Mouse (Mus musculus) CD8-positive naive resting alpha-beta T cell, adult 2 months (primary cell): ENCODE measurements around the gene Smco4.

Experiments
- DNase-seq, 2 experiments: peaks; one replicate each; pipeline ENCODE4 v3.0.0; 2022; ENCODE audit warnings: low read depth in 2 of 2, low spot score in 2 of 2

Smco4 gene

GRCm38 (mm10) chr9:15506863-15507262 is 13.6 kb downstream of the Smco4 start:
- no peak for DNase-seq

GRCm38 (mm10) chr9:15507431-15507875 is 14.2 kb downstream of the Smco4 start:
- no peak for DNase-seq

DNA sequence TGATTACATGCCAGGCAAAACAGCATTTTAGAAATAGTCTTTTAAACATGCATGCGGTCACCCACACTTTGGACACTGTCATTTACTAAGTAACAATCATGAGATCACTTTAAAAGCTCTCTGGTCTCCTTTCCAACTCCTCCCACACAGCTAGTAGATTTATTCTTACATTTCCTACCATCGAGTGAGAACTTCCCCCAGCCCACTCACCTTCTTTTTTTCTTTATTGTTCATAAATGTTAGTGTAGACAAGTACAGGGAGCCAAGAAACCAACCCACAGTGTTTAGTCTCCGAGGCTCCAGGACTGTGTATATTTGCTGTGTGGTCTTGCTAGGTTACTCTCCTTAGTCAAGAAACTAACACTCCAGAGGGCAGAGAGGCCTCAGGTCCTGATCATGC is 16.1 kb downstream of the Smco4 start:
- no peak for DNase-seq

DNA sequence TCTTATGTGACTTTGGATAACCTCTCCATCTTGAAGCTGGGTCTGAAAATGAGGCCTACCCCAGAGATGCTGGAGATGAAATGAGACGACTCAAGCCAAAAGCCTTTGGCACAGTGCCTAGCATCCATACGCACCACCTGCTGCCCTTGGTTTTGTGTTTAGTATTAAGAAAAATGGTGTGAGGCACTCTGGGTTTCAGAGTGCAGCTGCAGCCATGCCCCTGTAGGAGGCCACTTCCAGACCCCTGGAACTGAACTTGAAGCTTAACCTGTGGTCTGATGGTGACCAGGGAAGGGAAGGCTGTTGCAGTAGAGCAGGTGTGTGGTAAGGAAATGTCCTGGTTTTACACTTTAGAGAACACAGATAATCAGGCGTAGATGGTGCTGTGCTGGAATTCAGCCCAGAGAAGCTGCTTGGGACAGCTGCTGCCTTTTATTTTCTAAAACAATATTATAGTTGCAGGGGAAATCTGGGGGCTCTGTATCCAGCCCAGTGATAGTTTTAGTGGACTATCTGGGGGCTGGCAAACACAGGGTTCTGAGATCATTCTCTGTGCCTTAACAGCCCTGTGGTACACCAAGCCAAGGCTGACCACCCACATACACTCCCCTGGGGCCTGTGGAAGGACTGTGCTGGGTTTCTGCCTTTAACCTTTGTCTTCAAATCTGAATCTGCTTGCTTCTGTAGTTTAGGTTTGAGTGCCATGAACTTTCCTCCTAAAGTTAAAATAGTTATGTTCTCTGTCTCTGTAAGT is 17.5 kb downstream of the Smco4 start:
- DNase-seq: no peak

DNA sequence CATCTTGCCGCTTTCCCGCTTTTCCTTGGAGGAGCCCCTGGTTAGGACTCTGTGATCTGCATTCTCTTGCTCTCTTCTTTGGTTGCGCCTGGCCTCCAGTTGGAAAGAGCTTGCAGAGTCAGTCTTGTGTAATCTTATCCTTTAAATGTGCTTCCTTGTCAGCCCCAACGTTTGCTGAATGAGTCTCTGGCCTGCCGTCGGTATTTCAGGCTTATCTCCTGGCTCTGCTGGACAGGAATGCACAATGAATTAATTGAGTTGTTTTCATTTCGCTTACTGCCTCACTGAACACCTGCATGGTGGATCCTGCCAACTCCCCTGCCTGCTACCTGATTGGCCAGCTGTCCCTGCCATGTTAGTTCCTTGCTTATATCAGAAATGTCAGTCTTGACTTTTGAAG is 19.7 kb downstream of the Smco4 start:
- no peak for DNase-seq

GRCm38 (mm10) chr9:15516007-15516406 is 22.8 kb downstream of the Smco4 start:
- no peak for DNase-seq

- no peak for DNase-seq
Observed at GRCm38 (mm10) chr9:15517979-15518378, 24.7 kb downstream of the Smco4 start.

GRCm38 (mm10) chr9:15522348-15522747 is 29.1 kb downstream of the Smco4 start:
- DNase-seq: no peak

DNA sequence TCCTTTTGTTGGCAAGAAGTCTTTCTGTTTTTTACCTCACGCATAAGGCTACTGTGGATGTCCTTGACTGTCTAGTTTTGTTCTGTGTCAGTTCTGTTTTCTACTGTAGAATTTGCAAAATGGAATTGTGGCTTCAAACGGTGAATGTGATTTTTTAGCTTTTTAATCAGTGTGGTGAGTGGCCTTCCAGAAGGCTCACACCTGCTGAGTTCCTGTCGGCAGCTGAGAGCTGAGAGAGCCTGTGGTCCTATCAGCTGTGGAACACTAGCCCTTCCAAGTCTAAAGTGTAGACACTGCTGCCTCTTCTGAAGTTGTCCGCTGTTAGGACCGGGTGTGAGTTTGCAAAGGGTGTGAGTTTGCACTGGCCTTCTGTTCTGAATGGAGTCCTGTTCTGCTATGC is 29.7 kb downstream of the Smco4 start:
- no peak for DNase-seq

DNA sequence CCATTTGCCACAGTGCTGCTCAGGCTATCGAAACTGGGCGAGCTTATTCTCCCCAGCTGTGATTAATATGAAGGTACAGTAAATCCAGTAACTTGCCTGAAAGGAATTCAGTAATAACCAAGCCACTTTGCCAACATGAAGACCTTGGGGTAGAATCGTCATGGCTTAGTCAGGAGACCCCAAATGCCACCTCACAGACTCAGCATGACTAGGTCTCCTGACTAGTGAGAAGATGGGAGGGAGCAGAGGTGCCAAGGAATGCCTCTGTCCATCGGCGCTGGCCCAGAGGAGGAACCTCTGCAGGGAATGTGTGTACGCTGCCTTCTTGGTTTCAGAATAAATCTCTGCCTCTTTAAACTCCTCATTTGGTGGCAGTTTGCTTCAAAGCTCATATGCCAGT is 30.4 kb downstream of the Smco4 start:
- DNase-seq: no peak

- DNase-seq: no peak
Observed at GRCm38 (mm10) chr9:15525246-15525645, 32.0 kb downstream of the Smco4 start.

DNA sequence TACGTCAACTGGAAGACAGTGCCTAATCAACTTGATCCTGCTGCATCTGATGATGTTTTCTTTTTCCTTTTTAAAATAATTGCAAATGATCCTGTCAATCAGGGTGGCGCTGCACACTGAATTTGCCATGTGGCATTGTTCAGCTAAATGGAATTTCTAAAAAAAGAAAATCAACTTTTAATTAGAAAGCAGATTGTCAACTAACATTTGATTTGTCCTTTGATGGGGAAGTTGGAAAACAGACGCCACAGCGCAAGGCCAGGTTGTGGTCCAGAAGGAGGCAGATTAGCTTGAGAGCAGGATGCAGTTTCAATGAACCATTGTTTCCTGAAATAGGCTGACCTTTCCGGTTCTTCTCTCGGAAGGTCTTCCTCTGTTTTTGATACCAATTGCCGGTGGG is 33.3 kb downstream of the Smco4 start:
- no peak for DNase-seq

DNA sequence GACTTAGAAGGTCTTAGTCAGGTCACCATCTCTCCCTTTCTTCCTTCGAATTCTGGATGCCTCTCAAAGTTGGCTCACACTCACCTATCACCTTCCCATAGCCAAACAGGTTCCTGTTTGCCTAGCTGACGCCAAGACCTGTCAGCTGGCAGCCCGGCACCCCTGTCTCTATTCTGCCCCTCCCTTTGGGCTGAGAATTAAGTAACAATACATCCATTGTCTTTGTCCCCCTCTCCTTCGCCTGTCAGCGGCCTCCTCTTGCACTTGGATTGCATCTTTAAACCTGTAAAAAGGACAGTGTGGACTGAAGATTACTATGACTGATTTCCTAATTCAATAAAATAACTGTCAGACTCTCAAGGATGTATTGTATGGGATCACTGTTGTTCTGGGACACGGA is 34.6 kb downstream of the Smco4 start:
- no peak for DNase-seq

GRCm38 (mm10) chr9:15528368-15528767 is 35.1 kb downstream of the Smco4 start:
- DNase-seq: no peak

- DNase-seq: no peak
Observed at GRCm38 (mm10) chr9:15529275-15529964, 36.2 kb downstream of the Smco4 start.

DNA sequence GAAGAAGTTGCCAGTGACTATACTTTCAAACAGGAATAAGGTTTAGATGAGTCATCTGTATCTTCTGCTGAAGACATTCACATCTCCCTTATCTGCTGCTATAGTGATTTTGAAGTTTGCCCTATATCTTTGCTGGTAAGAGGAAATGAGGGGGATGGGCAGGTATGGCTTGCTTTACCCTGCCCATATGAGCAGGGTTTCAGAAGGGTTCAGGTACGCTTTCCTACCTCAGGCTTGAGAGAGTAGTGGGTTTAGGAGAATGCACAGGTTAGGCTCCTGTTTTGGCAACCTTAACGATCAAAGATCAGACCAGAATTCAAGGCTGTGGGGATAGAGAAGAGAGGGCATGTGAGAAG is 36.7 kb downstream of the Smco4 start:
- no peak for DNase-seq

- no peak for DNase-seq
Observed at GRCm38 (mm10) chr9:15531204-15531603, 38.0 kb downstream of the Smco4 start.

DNA sequence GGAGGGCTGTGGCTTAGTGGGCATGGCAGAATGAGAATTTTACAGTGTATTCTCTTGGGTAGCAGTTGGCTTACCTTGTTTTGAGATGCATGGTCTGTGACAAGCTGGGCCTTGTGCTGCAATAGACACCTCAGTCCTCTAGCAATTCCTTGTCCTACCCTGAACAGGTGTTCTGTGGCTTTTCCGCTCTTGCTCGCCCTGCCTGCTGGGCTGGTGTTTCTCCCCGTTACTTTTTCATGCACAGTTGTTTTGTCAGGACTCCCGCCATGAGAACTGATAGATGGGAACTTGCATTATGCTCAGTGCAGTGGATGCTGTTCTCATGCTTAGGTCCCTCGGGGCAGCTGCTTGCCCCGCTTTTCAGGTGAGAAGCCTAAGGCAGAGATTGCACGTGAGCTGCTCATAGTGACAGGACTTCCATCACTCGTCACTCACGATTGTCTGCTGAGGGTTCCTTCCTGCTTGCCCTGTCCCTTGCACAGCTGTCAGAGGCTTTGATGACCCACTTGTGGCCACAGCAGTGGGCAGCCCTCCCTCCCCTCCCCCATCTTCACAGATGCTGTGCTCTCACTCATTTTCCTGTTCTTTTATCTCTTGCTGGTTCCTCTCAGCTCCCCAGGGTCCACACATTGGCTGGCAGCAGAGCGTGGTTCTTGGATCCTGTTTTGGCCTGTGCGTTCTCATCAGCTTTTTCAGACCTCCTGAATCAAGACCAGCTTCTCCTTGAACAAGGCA is 40.3 kb downstream of the Smco4 start:
- DNase-seq: no peak

- DNase-seq: no peak
Observed at GRCm38 (mm10) chr9:15534110-15534509, 40.9 kb downstream of the Smco4 start.

GRCm38 (mm10) chr9:15535418-15535817 is 42.2 kb downstream of the Smco4 start:
- DNase-seq: no peak

- no peak for DNase-seq
Observed at GRCm38 (mm10) chr9:15536861-15537426, 43.7 kb downstream of the Smco4 start.
